ENCODE assay signal across 10 mouse cellular contexts in genomic region chr8:57569400-57569795, GRCm38 (mm10). TPM values are rescaled to one million over a fixed set of nuclear protein-coding genes. Genes with fewer than 3 reads are reported as not detected.
DNase-seq lines count a peak whose midpoint lies in the region; ATAC-seq and TF ChIP-seq lines count a peak whose summit lies in the region.
"Had no signal": no experiment of that assay in that cellular context is flagged by ENCODE, and none has a peak within 500 bp of the region (broad histone marks: within the 10 kb centered on the region; RNA-seq: fewer than 3 reads in every experiment).

No protein-coding gene starts in this region.

- peak; percentile 15 for DNase-seq in kidney, adult 9 months
- no peak for DNase-seq in kidney, adult 2 months
- DNase-seq in cerebellum, adult 11-12 months: peak; percentile 74
- DNase-seq in gastrocnemius, postnatal 10 days: no peak
- no peak for DNase-seq in yolk sac, embryonic 10.5 days (ENCODE audit: low spot score)
- DNase-seq in adrenal gland, adult (ENCODE audit: inconsistent age in 2 of 2, low spot score in 1 of 2): no peak
- DNase-seq: liver, embryonic 13.5 days had no signal

- H3K27me3 ChIP-seq in kidney, adult 2 months (replicated peaks; ENCODE audit: control insufficient read depth, insufficient read depth, low read length): no peaks in the 10 kb centered on the region
- H3K27me3 ChIP-seq in forebrain, embryonic 15.5 days: no peaks in the 10 kb centered on the region
- no peaks in the 10 kb centered on the region for H3K27me3 ChIP-seq in midbrain, embryonic 13.5 days
- H3K27me3 ChIP-seq: liver, embryonic 13.5 days had no signal

- peak; percentile 49 for ATAC-seq in forebrain, embryonic 15.5 days (replicated peaks)
- ATAC-seq in midbrain, embryonic 13.5 days: 0 out of 2 replicates have a peak, but pooled peaks have one; percentile 24

- TF ChIP-seq CTCF in kidney, adult 2 months (conservative IDR thresholded peaks at IDR 0.05; ENCODE audit: insufficient read depth, insufficient read length, low read depth, low read length): no peak; the same call in 1 of the 2 replicates

- H3K4me2 ChIP-seq in forebrain, embryonic 15.5 days (replicated peaks): no peak overlapping the region
- no peak overlapping the region for H3K4me2 ChIP-seq in midbrain, embryonic 13.5 days (replicated peaks)
- H3K4me2 ChIP-seq: liver, embryonic 13.5 days had no signal

- H3K9me3 ChIP-seq in forebrain, embryonic 15.5 days: no peaks in the 10 kb centered on the region
- H3K9me3 ChIP-seq in midbrain, embryonic 13.5 days: no peaks in the 10 kb centered on the region
- H3K9me3 ChIP-seq: G1E; liver, embryonic 13.5 days had no signal

- no peak overlapping the region for H3K4me3 ChIP-seq in kidney, adult 2 months (ENCODE audit: insufficient read depth, low read depth, low read length)
- no peak overlapping the region for H3K4me3 ChIP-seq in forebrain, embryonic 15.5 days
- H3K4me3 ChIP-seq in midbrain, embryonic 13.5 days (replicated peaks): no peak overlapping the region
- H3K4me3 ChIP-seq: liver, embryonic 13.5 days had no signal

- no peak overlapping the region for H3K9ac ChIP-seq in forebrain, embryonic 15.5 days (replicated peaks)
- H3K9ac ChIP-seq in midbrain, embryonic 13.5 days (replicated peaks): no peak overlapping the region
- H3K9ac ChIP-seq: liver, embryonic 13.5 days had no signal

- no peak for TF ChIP-seq POLR2A in kidney, adult 2 months (IDR thresholded peaks at IDR 0.05; ENCODE audit: low read depth, low read length)

- WGBS in kidney, adult 2 months: 36% methylated on average over 11 of the region's 11 CpGs
- WGBS in forebrain, embryonic 15.5 days: 63% methylated on average over 11 of the region's 11 CpGs
- 60% methylated on average over 11 of the region's 11 CpGs for WGBS in midbrain, embryonic 13.5 days

- no peaks in the 10 kb centered on the region for H3K4me1 ChIP-seq in kidney, adult 2 months (ENCODE audit: control insufficient read depth, insufficient read depth, low read length)
- H3K4me1 ChIP-seq in forebrain, embryonic 15.5 days: 0 out of 2 replicates have a peak, but pooled peaks cover 6% of the 10 kb centered on the region
- H3K4me1 ChIP-seq in midbrain, embryonic 13.5 days (replicated peaks): peaks cover 17% of the 10 kb centered on the region
- H3K4me1 ChIP-seq: liver, embryonic 13.5 days had no signal

- no peaks in the 10 kb centered on the region for H3K36me3 ChIP-seq in kidney, adult 2 months (ENCODE audit: control insufficient read depth, insufficient read depth, low read length)
- no peaks in the 10 kb centered on the region for H3K36me3 ChIP-seq in forebrain, embryonic 15.5 days
- no peaks in the 10 kb centered on the region for H3K36me3 ChIP-seq in midbrain, embryonic 13.5 days
- H3K36me3 ChIP-seq: liver, embryonic 13.5 days had no signal

- H3K27ac ChIP-seq in kidney, adult 2 months (ENCODE audit: insufficient read depth, low read depth, low read length): no peak overlapping the region
- H3K27ac ChIP-seq in forebrain, embryonic 15.5 days (replicated peaks): no peak overlapping the region
- no peak overlapping the region for H3K27ac ChIP-seq in midbrain, embryonic 13.5 days
- H3K27ac ChIP-seq: liver, embryonic 13.5 days had no signal

RNA-seq across cellular contexts. Expression of gene Hmgb2, which starts 57.7 kb away (rescaled TPM):
- polyA plus RNA-seq in kidney, adult 2 months (2012; rRNA removed): 4.2 and 6.8 TPM in 2 replicates
- polyA plus RNA-seq in forebrain, embryonic 15.5 days (2015; fragmentation: Nextera tagmentation; extraction: Ambion mirVana): 225 and 249 TPM in 2 replicates
- polyA plus RNA-seq in midbrain, embryonic 13.5 days (2015; fragmentation: Nextera tagmentation; extraction: Ambion mirVana): 210 and 259 TPM in 2 replicates
- total RNA-seq in gastrocnemius, postnatal 10 days (2021): 10 to 100 TPM; 47.8 to 57.6 TPM

Comparison
In these comparisons a context has a peak if more than half of its experiments do, and no peak if none do; other contexts are left out.
1. DNase-seq: peak in kidney, adult 9 months (single experiment) and cerebellum, adult 11-12 months (single experiment); none in kidney, adult 2 months (single experiment), gastrocnemius, postnatal 10 days (single experiment), yolk sac, embryonic 10.5 days (single experiment) and adrenal gland, adult (0 of 2).
2. RNA of gene Hmgb2, which starts 57.7 kb away (polyA plus RNA-seq): 225 to 249 TPM in forebrain, embryonic 15.5 days and 210 to 259 TPM in midbrain, embryonic 13.5 days; 4.2 to 6.8 TPM in kidney, adult 2 months; every median in the first group is over 10 times any median in the second.